Mouse (Mus musculus): ENCODE measurements at regions not wholly inside any gene's neighbourhood (a gene's known extent, or its start where the extent isn't known, plus 50 kb on each side); places are given as distances from the start of the nearest gene placed in this dataset.

- Histone ChIP-seq H3K4me3 (ENCODE audit: low read length) (no peak overlapping the region), H3K9ac (ENCODE audit: low read depth, low read length) (no peak overlapping the region), H3K36me3 (ENCODE audit: control insufficient read depth, insufficient read depth, low read length) (no peaks in the 10 kb centered on the region), H3K4me2 (ENCODE audit: low read depth, low read length) (no peak overlapping the region), H3K4me1 (ENCODE audit: control insufficient read depth, insufficient read depth, low read length) (no peaks in the 10 kb centered on the region), H3K27ac (ENCODE audit: low read length) (no peak overlapping the region), H3K9me3 (ENCODE audit: control insufficient read depth, low read length) (no peaks in the 10 kb centered on the region), H3K27me3 (replicated peaks; ENCODE audit: control insufficient read depth, insufficient read depth, low read length) (no peaks in the 10 kb centered on the region)
- 53% methylated on average over 5 of the region's 5 CpGs for WGBS
- no peak for ATAC-seq
Measured at GRCm38 (mm10) chr5:51397528-51397927, 170.0 kb downstream of the Ppargc1a start.

- WGBS, result 73% methylated on average over 8 of the region's 8 CpGs
- H3K27ac ChIP-seq (ENCODE audit: low read length), result no peak overlapping the region
- ATAC-seq, result peak; percentile 88
- no peaks in the 10 kb centered on the region for H3K27me3 ChIP-seq (replicated peaks; ENCODE audit: control insufficient read depth, insufficient read depth, low read length)
- H3K4me1 ChIP-seq (ENCODE audit: control insufficient read depth, insufficient read depth, low read length), result no peaks in the 10 kb centered on the region; the same call in 1 of the 2 replicates
- H3K9me3 ChIP-seq (ENCODE audit: control insufficient read depth, low read length), result no peaks in the 10 kb centered on the region
- no peak overlapping the region for H3K4me2 ChIP-seq (ENCODE audit: low read depth, low read length)
- H3K36me3 ChIP-seq (ENCODE audit: control insufficient read depth, insufficient read depth, low read length), result no peaks in the 10 kb centered on the region
- no peak overlapping the region for H3K9ac ChIP-seq (ENCODE audit: low read depth, low read length)
- H3K4me3 ChIP-seq (ENCODE audit: low read length), result no peak overlapping the region
Measured at GRCm38 (mm10) chr5:51391319-51391718, 176.2 kb downstream of the Ppargc1a start.

DNA sequence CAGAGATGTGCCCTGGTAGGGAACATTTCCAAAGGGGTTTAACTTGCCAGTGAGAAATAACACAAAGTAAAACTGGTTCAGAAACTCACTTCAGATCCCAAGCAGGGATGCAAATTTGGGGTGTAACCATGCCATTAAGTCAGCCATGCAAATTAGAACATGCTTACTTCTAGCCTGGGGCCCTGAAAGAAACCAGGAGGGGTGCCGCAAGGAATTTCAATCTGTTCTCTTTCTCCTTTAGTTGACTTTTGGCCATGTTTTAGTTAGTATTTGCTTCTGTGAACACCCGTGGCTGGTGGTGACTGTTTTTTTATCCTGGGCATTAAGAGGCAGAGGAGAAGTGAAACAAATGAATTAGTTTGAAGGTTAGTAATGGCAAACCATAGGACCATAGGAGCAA is 179.8 kb downstream of the Ppargc1a start:
- no peaks in the 10 kb centered on the region; the same call in 1 of the 2 replicates for H3K4me1 ChIP-seq (ENCODE audit: control insufficient read depth, insufficient read depth, low read length)
- WGBS, result 68% methylated on average over 2 of the region's 2 CpGs
- H3K9me3 ChIP-seq (ENCODE audit: control insufficient read depth, low read length), result no peaks in the 10 kb centered on the region
- ATAC-seq, result no peak
- H3K27me3 ChIP-seq (replicated peaks; ENCODE audit: control insufficient read depth, insufficient read depth, low read length), result no peaks in the 10 kb centered on the region
- H3K4me2 ChIP-seq (ENCODE audit: low read depth, low read length), result no peak overlapping the region
- no peak overlapping the region for H3K9ac ChIP-seq (ENCODE audit: low read depth, low read length)
- no peak overlapping the region for H3K27ac ChIP-seq (ENCODE audit: low read length)
- no peaks in the 10 kb centered on the region for H3K36me3 ChIP-seq (ENCODE audit: control insufficient read depth, insufficient read depth, low read length)
- H3K4me3 ChIP-seq (ENCODE audit: low read length), result no peak overlapping the region

GRCm38 (mm10) chr5:51386409-51386808 is 181.1 kb downstream of the Ppargc1a start:
- Histone ChIP-seq H3K9me3 (ENCODE audit: control insufficient read depth, low read length) (no peaks in the 10 kb centered on the region), H3K4me2 (ENCODE audit: low read depth, low read length) (no peak overlapping the region), H3K27me3 (replicated peaks; ENCODE audit: control insufficient read depth, insufficient read depth, low read length) (no peaks in the 10 kb centered on the region), H3K9ac (ENCODE audit: low read depth, low read length) (no peak overlapping the region), H3K27ac (ENCODE audit: low read length) (no peak overlapping the region), H3K36me3 (ENCODE audit: control insufficient read depth, insufficient read depth, low read length) (no peaks in the 10 kb centered on the region), H3K4me3 (ENCODE audit: low read length) (no peak overlapping the region), H3K4me1 (ENCODE audit: control insufficient read depth, insufficient read depth, low read length) (no peaks in the 10 kb centered on the region; the same call in 1 of the 2 replicates)
- WGBS, result 78% methylated on average over 3 of the region's 3 CpGs
- no peak for ATAC-seq

- no peaks in the 10 kb centered on the region for H3K4me1 ChIP-seq (ENCODE audit: control insufficient read depth, insufficient read depth, low read length)
- H3K9me3 ChIP-seq (ENCODE audit: control insufficient read depth, low read length), result no peaks in the 10 kb centered on the region
- no peak overlapping the region for H3K27ac ChIP-seq (ENCODE audit: low read length)
- no peak overlapping the region for H3K4me2 ChIP-seq (ENCODE audit: low read depth, low read length)
- ATAC-seq, result no peak
- no peak overlapping the region for H3K4me3 ChIP-seq (ENCODE audit: low read length)
- no peaks in the 10 kb centered on the region for H3K36me3 ChIP-seq (ENCODE audit: control insufficient read depth, insufficient read depth, low read length)
- H3K27me3 ChIP-seq (replicated peaks; ENCODE audit: control insufficient read depth, insufficient read depth, low read length), result no peaks in the 10 kb centered on the region
- H3K9ac ChIP-seq (ENCODE audit: low read depth, low read length), result no peak overlapping the region
- WGBS, result 85% methylated on average over 6 of the region's 6 CpGs
Measured at GRCm38 (mm10) chr5:51384278-51384677, 183.2 kb downstream of the Ppargc1a start.

- Histone ChIP-seq H3K4me3 (ENCODE audit: low read length) (no peak overlapping the region), H3K9me3 (ENCODE audit: control insufficient read depth, low read length) (no peaks in the 10 kb centered on the region), H3K27ac (ENCODE audit: low read length) (no peak overlapping the region), H3K36me3 (ENCODE audit: control insufficient read depth, insufficient read depth, low read length) (no peaks in the 10 kb centered on the region), H3K27me3 (replicated peaks; ENCODE audit: control insufficient read depth, insufficient read depth, low read length) (no peaks in the 10 kb centered on the region), H3K4me2 (ENCODE audit: low read depth, low read length) (no peak overlapping the region), H3K9ac (ENCODE audit: low read depth, low read length) (no peak overlapping the region), H3K4me1 (ENCODE audit: control insufficient read depth, insufficient read depth, low read length) (no peaks in the 10 kb centered on the region)
- 91% methylated on average over 1 of the region's 1 CpGs for WGBS
- no peak for ATAC-seq
Measured at GRCm38 (mm10) chr5:51359101-51359500, 208.4 kb downstream of the Ppargc1a start.

DNA sequence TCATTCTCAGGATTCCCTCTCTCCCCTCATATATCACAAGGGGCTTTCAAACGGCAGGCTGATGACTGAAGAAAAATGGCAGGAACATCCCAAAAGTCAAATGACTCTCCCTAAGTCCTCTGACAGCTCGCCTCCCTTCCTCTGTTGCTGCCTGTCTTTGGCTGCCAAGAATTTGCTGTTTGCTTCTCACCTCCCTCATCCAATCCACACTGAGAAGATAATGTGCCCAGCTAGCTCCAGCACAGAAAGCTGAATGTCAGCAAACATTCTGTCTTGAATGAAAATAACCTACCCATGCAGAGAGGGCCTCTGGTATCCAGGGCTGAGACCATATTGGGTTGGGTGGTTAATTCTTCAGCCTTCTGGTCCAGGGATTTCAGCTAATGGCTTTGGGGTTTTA is 219.3 kb downstream of the Ppargc1a start:
- WGBS, result 43% methylated on average over 2 of the region's 2 CpGs
- Histone ChIP-seq H3K9ac (ENCODE audit: low read depth, low read length) (no peak overlapping the region), H3K27ac (ENCODE audit: low read length) (no peak overlapping the region), H3K9me3 (ENCODE audit: control insufficient read depth, low read length) (no peaks in the 10 kb centered on the region), H3K4me1 (ENCODE audit: control insufficient read depth, insufficient read depth, low read length) (no peaks in the 10 kb centered on the region), H3K4me3 (ENCODE audit: low read length) (no peak overlapping the region), H3K27me3 (replicated peaks; ENCODE audit: control insufficient read depth, insufficient read depth, low read length) (no peaks in the 10 kb centered on the region), H3K4me2 (ENCODE audit: low read depth, low read length) (no peak overlapping the region), H3K36me3 (ENCODE audit: control insufficient read depth, insufficient read depth, low read length) (no peaks in the 10 kb centered on the region)
- ATAC-seq, result no peak

- Histone ChIP-seq H3K36me3 (ENCODE audit: control insufficient read depth, insufficient read depth, low read length) (no peaks in the 10 kb centered on the region), H3K4me2 (ENCODE audit: low read depth, low read length) (no peak overlapping the region), H3K9ac (ENCODE audit: low read depth, low read length) (no peak overlapping the region), H3K27ac (ENCODE audit: low read length) (no peak overlapping the region), H3K4me3 (ENCODE audit: low read length) (no peak overlapping the region), H3K9me3 (ENCODE audit: control insufficient read depth, low read length) (no peaks in the 10 kb centered on the region), H3K27me3 (replicated peaks; ENCODE audit: control insufficient read depth, insufficient read depth, low read length) (no peaks in the 10 kb centered on the region), H3K4me1 (ENCODE audit: control insufficient read depth, insufficient read depth, low read length) (no peaks in the 10 kb centered on the region)
- ATAC-seq, result no peak
- 37% methylated on average over 3 of the region's 3 CpGs for WGBS
Measured at GRCm38 (mm10) chr5:51329142-51329541, 238.4 kb downstream of the Ppargc1a start.

DNA sequence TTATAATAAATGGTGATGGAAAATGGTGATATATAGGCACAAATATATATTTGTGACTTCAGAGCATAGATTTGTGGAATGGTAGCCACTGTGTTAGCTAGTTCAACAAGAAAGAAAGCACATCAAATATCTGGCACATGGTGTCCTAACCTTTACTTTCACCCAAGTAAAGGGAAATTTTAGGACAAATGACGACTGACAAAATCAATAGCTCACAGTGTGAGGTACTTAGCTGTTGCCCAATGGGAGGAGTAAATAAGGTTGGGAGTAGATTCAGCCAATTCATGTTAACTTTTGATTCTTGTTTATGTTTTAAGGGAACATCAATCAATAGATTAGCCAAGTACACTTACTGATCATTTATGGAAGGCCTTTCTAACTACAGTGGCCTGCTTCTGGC is 278.3 kb downstream of the Ppargc1a start:
- no peak overlapping the region for H3K4me3 ChIP-seq (ENCODE audit: low read length)
- 68% methylated on average over 1 of the region's 1 CpGs for WGBS
- H3K27me3 ChIP-seq (replicated peaks; ENCODE audit: control insufficient read depth, insufficient read depth, low read length), result no peaks in the 10 kb centered on the region
- no peaks in the 10 kb centered on the region for H3K36me3 ChIP-seq (ENCODE audit: control insufficient read depth, insufficient read depth, low read length)
- H3K4me2 ChIP-seq (ENCODE audit: low read depth, low read length), result no peak overlapping the region
- H3K9ac ChIP-seq (ENCODE audit: low read depth, low read length), result no peak overlapping the region
- no peak overlapping the region for H3K27ac ChIP-seq (ENCODE audit: low read length)
- ATAC-seq, result no peak
- H3K9me3 ChIP-seq (ENCODE audit: control insufficient read depth, low read length), result no peaks in the 10 kb centered on the region
- H3K4me1 ChIP-seq (ENCODE audit: control insufficient read depth, insufficient read depth, low read length), result no peaks in the 10 kb centered on the region

DNA sequence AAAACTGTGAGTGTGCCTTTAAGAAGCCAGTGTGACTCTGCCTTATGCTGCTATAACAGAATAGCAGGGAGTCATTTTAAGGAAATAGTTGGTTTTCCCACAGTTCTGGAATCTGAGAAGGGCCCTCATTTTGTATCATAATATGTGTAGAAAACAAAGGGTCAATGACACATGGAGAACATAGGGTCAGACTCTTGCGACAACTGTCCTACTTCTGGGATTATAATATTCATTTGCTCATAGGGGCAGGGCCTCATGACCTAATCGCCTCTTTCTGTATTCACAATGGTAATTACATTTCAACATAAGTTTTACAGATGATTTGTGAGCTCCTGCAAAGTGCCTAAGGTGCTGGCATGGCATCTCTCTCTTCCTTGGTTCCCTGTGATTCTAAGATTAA is 279.3 kb downstream of the Ppargc1a start:
- 76% methylated on average over 2 of the region's 2 CpGs for WGBS
- no peak for ATAC-seq
- no peak overlapping the region for H3K9ac ChIP-seq (ENCODE audit: low read depth, low read length)
- no peaks in the 10 kb centered on the region for H3K9me3 ChIP-seq (ENCODE audit: control insufficient read depth, low read length)
- no peaks in the 10 kb centered on the region for H3K4me1 ChIP-seq (ENCODE audit: control insufficient read depth, insufficient read depth, low read length)
- H3K27ac ChIP-seq (ENCODE audit: low read length), result no peak overlapping the region
- H3K36me3 ChIP-seq (ENCODE audit: control insufficient read depth, insufficient read depth, low read length), result no peaks in the 10 kb centered on the region
- no peaks in the 10 kb centered on the region for H3K27me3 ChIP-seq (replicated peaks; ENCODE audit: control insufficient read depth, insufficient read depth, low read length)
- no peak overlapping the region for H3K4me3 ChIP-seq (ENCODE audit: low read length)
- no peak overlapping the region for H3K4me2 ChIP-seq (ENCODE audit: low read depth, low read length)
